Mouse (Mus musculus) left cerebral cortex, postnatal 10 days (tissue): ENCODE measurements around the gene Pipox. TPM values are rescaled to one million over a fixed set of nuclear protein-coding genes. Genes with fewer than 3 reads are reported as not detected.

Source experiments
- total RNA-seq, 2 experiments: library from RNA; stranded (reverse); gene quantifications; 2 replicates each; pipeline ENCODE4 v1.2.3; 2021

Pipox gene
- total RNA-seq, 2 experiments from 2014 or later = 0.49 to 1.6 TPM

Other genes starting within 250 kb of the Pipox start
- gene Nufip2, start 207.9 kb downstream of the Pipox start, total RNA-seq = 10 to 100 TPM; 74.9 to 80.8 TPM
- gene Cryba1, start 168.8 kb downstream of the Pipox start, total RNA-seq = not detected
- 100 to 1,000 TPM; 135 to 137 TPM for gene Myo18a, start 130.8 kb downstream of the Pipox start, total RNA-seq
- gene Gm10277, start 106.3 kb downstream of the Pipox start, total RNA-seq = not detected
- gene Sez6, start 36.7 kb upstream of the Pipox start, total RNA-seq = 100 to 1,000 TPM; 226 to 231 TPM
- 10 to 100 TPM; 48.9 to 51.4 TPM for gene Phf12, start 88.7 kb upstream of the Pipox start, total RNA-seq
- 10 to 100 TPM; 22.6 to 24.6 TPM for gene Dhrs13, start 138.2 kb upstream of the Pipox start, total RNA-seq
- gene Flot2, start 143.8 kb upstream of the Pipox start, total RNA-seq = 100 to 1,000 TPM; 148 TPM
- gene Eral1, start 186.3 kb upstream of the Pipox start, total RNA-seq = 10 to 100 TPM; 16.7 to 18.5 TPM
- 10 to 100 TPM; 26.1 to 26.6 TPM for gene Fam222b, start 200.6 kb upstream of the Pipox start, total RNA-seq